Mouse (Mus musculus) lung, embryonic 16.5 days (tissue): Measurements from ENCODE around the gene Prnp. TPM values are rescaled to one million over a fixed set of nuclear protein-coding genes. Genes with fewer than 3 reads are reported as not detected.

Experiments used
- ATAC-seq: fragments of 200-750 bp; cut with Nextera tagmentation; 2 replicates; pipeline ENCODE4 v1.8.0; 2017; ENCODE audit warnings: low read depth, mild to moderate bottlenecking, moderate library complexity
- H3K27ac ChIP-seq: fragments of 300-500 bp; sonication (generic); 2 replicates; pipeline ENCODE4 v1.5.1; 2014; ENCODE audit warnings: mild to moderate bottlenecking, control low read depth, low read length
- H3K27me3 ChIP-seq: fragments of 300-500 bp; sonication (generic); 2 replicates; pipeline ENCODE4 v1.6.1; 2014; ENCODE audit warnings: low read depth, low read length, mixed read lengths; ENCODE audit not compliant: control insufficient read depth, insufficient read depth
- H3K36me3 ChIP-seq: fragments of 300-500 bp; sonication (generic); 2 replicates; pipeline ENCODE4 v1.6.1; 2014; ENCODE audit warnings: low read length; ENCODE audit not compliant: control insufficient read depth, insufficient read depth
- H3K4me1 ChIP-seq: fragments of 300-500 bp; sonication (generic); replicated peaks from 2 replicates; pipeline ENCODE4 v1.6.1; 2014; ENCODE audit warnings: low read length, mixed read lengths; ENCODE audit not compliant: control insufficient read depth, insufficient read depth
- H3K4me2 ChIP-seq: fragments of 300-500 bp; sonication (generic); 2 replicates; pipeline ENCODE4 v1.6.1; 2014; ENCODE audit warnings: low read depth, low read length, control low read depth
- H3K4me3 ChIP-seq: fragments of 300-500 bp; sonication (generic); 2 replicates; pipeline ENCODE4 v1.5.1; 2014; ENCODE audit warnings: mild to moderate bottlenecking, low read length, control low read depth
- H3K9ac ChIP-seq: fragments of 300-500 bp; sonication (generic); 2 replicates; pipeline ENCODE4 v1.6.1; 2014; ENCODE audit warnings: low read length, control low read depth
- H3K9me3 ChIP-seq: fragments of 300-500 bp; sonication (generic); 2 replicates; pipeline ENCODE4 v1.6.1; 2016; ENCODE audit warnings: low read length; ENCODE audit not compliant: control insufficient read depth
- WGBS: fragments of 180-500 bp; shearing (Covaris S2); extraction: QIAGEN DNeasy Blood & Tissue Kit; methylation state at CpG from one replicate; pipeline ENCODE4 v1.1.7; 2014; 5-methylcytosine and 5-hydroxymethylcytosine counted together
- polyA plus RNA-seq: library from polyadenylated mRNA; unstranded; fragments of >200 nt; fragmentation: Nextera tagmentation; extraction: Ambion mirVana; gene quantifications from 2 replicates; pipeline ENCODE4 v1.2.1, GENCODE M21; 2015

Prnp gene
- polyA plus RNA-seq, 1 experiment from 2014 or later = 56.7 TPM

- Histone ChIP-seq H3K36me3 (no peaks in the 10 kb centered on the region), H3K4me2 (no peak overlapping the region), H3K9ac (no peak overlapping the region), H3K4me3 (no peak overlapping the region), H3K9me3 (no peaks in the 10 kb centered on the region), H3K27ac (no peak overlapping the region), H3K4me1 (no peaks in the 10 kb centered on the region), H3K27me3 (no peaks in the 10 kb centered on the region)
- no peak for ATAC-seq
- WGBS = 39% methylated on average over 2 of the region's 2 CpGs
Measured at GRCm38 (mm10) chr2:131883136-131883535, 26.6 kb upstream of the Prnp start.

GRCm38 (mm10) chr2:131886503-131887160 is 23.1 kb upstream of the Prnp start:
- no peak overlapping the region for H3K4me3 ChIP-seq
- H3K9me3 ChIP-seq = no peaks in the 10 kb centered on the region
- H3K4me1 ChIP-seq = peaks cover 13% of the 10 kb centered on the region
- no peak for ATAC-seq
- WGBS = 83% methylated on average over 6 of the region's 6 CpGs
- no peak overlapping the region for H3K9ac ChIP-seq
- no peaks in the 10 kb centered on the region for H3K36me3 ChIP-seq
- no peak overlapping the region for H3K4me2 ChIP-seq
- no peak overlapping the region for H3K27ac ChIP-seq
- no peaks in the 10 kb centered on the region for H3K27me3 ChIP-seq

GRCm38 (mm10) chr2:131888233-131888632 is 21.5 kb upstream of the Prnp start:
- Histone ChIP-seq H3K4me2 (no peak overlapping the region), H3K9me3 (no peaks in the 10 kb centered on the region), H3K4me1 (peaks cover 20% of the 10 kb centered on the region), H3K27me3 (no peaks in the 10 kb centered on the region), H3K9ac (no peak overlapping the region), H3K4me3 (no peak overlapping the region), H3K36me3 (no peaks in the 10 kb centered on the region), H3K27ac (no peak overlapping the region)
- 22% methylated on average over 7 of the region's 7 CpGs for WGBS
- ATAC-seq = no peak

- H3K27ac ChIP-seq = peak overlapping the region; percentile 50
- H3K4me3 ChIP-seq = no peak overlapping the region
- 43% methylated on average over 5 of the region's 5 CpGs for WGBS
- no peaks in the 10 kb centered on the region for H3K27me3 ChIP-seq
- H3K9ac ChIP-seq = no peak overlapping the region
- H3K4me2 ChIP-seq = no peak overlapping the region
- peaks cover 20% of the 10 kb centered on the region for H3K4me1 ChIP-seq
- no peaks in the 10 kb centered on the region for H3K36me3 ChIP-seq
- H3K9me3 ChIP-seq = no peaks in the 10 kb centered on the region
- peak; percentile 44; the same call in 1 of the 2 replicates for ATAC-seq
Measured at GRCm38 (mm10) chr2:131892534-131892933, 17.2 kb upstream of the Prnp start.

- Histone ChIP-seq H3K27me3 (no peaks in the 10 kb centered on the region), H3K4me1 (peaks cover 15% of the 10 kb centered on the region), H3K4me2 (no peak overlapping the region), H3K27ac (no peak overlapping the region), H3K9me3 (no peaks in the 10 kb centered on the region), H3K9ac (no peak overlapping the region), H3K36me3 (no peaks in the 10 kb centered on the region), H3K4me3 (no peak overlapping the region)
- WGBS = 75% methylated on average over 2 of the region's 2 CpGs
- ATAC-seq = no peak
Measured at GRCm38 (mm10) chr2:131895106-131895505, 14.6 kb upstream of the Prnp start.

- WGBS = 94% methylated on average over 4 of the region's 4 CpGs
Measured at GRCm38 (mm10) chr2:131896011-131896410, 13.7 kb upstream of the Prnp start.

GRCm38 (mm10) chr2:131897336-131898109 is 12.2 kb upstream of the Prnp start:
- no peak overlapping the region for H3K4me3 ChIP-seq
- no peak overlapping the region for H3K4me2 ChIP-seq
- H3K4me1 ChIP-seq = peaks cover 2% of the 10 kb centered on the region; the same call in 1 of the 2 replicates
- 83% methylated on average over 12 of the region's 12 CpGs for WGBS
- no peak overlapping the region for H3K27ac ChIP-seq
- no peaks in the 10 kb centered on the region for H3K27me3 ChIP-seq
- no peak overlapping the region for H3K9ac ChIP-seq
- no peak for ATAC-seq
- no peaks in the 10 kb centered on the region for H3K36me3 ChIP-seq
- no peaks in the 10 kb centered on the region for H3K9me3 ChIP-seq

More at GRCm38 (mm10) chr2:131896011-131896410, 13.7 kb upstream of the Prnp start:
- H3K27me3 ChIP-seq = no peaks in the 10 kb centered on the region
- no peak overlapping the region for H3K4me3 ChIP-seq
- no peaks in the 10 kb centered on the region for H3K36me3 ChIP-seq
- no peak overlapping the region for H3K4me2 ChIP-seq
- H3K4me1 ChIP-seq = peaks cover 10% of the 10 kb centered on the region
- no peak overlapping the region for H3K9ac ChIP-seq
- no peak overlapping the region for H3K27ac ChIP-seq
- no peak for ATAC-seq
- H3K9me3 ChIP-seq = no peaks in the 10 kb centered on the region

GRCm38 (mm10) chr2:131902423-131902822 is 7.3 kb upstream of the Prnp start:
- Histone ChIP-seq H3K27me3 (no peaks in the 10 kb centered on the region), H3K4me1 (no peaks in the 10 kb centered on the region; the same call in 1 of the 2 replicates), H3K4me3 (no peak overlapping the region), H3K9me3 (no peaks in the 10 kb centered on the region), H3K4me2 (no peak overlapping the region), H3K27ac (no peak overlapping the region), H3K36me3 (no peaks in the 10 kb centered on the region), H3K9ac (no peak overlapping the region)
- WGBS = 13% methylated on average over 1 of the region's 3 CpGs
- 0 out of 2 replicates have a peak, but pooled peaks have one; percentile 29 for ATAC-seq

GRCm38 (mm10) chr2:131902867-131903266 is 6.9 kb upstream of the Prnp start:
- Histone ChIP-seq H3K4me1 (no peaks in the 10 kb centered on the region; the same call in 1 of the 2 replicates), H3K27me3 (no peaks in the 10 kb centered on the region), H3K9me3 (no peaks in the 10 kb centered on the region), H3K9ac (no peak overlapping the region), H3K36me3 (no peaks in the 10 kb centered on the region), H3K4me3 (no peak overlapping the region), H3K4me2 (no peak overlapping the region), H3K27ac (no peak overlapping the region)
- WGBS = 29% methylated on average over 8 of the region's 8 CpGs
- peak; percentile 47; the same call in 1 of the 2 replicates for ATAC-seq
